Mouse (Mus musculus): ENCODE measurements around the gene Ms4a14. TPM values are rescaled to one million over a fixed set of nuclear protein-coding genes. Genes with fewer than 3 reads are reported as not detected.
"Not testable (repeated sequence)": the region's sequence is repeated elsewhere in the genome, so short reads cannot be mapped to it uniquely, and the experiment has no call there.

Ms4a14 gene
- total RNA-seq, 2 experiments from 2014 or later: 0.05 TPM; not detected in 1

GRCm38 (mm10) chr19:11263549-11263948, 50.7 kb downstream of the Ms4a14 start:
- DNase-seq (ENCODE audit: low spot score): no peak

GRCm38 (mm10) chr19:11262932-11263331, 51.3 kb downstream of the Ms4a14 start:
- not testable (repeated sequence) for DNase-seq (ENCODE audit: low spot score)

- DNase-seq (ENCODE audit: low spot score): no peak
Measured at GRCm38 (mm10) chr19:11261522-11261921, 52.7 kb downstream of the Ms4a14 start.

Other genes with a start within 250 kb of the Ms4a14 start
- under 1 TPM; 0.69 to 0.84 TPM for gene Ms4a8a, start 233.4 kb downstream of the Ms4a14 start, total RNA-seq (2021)
- not detected for gene 1700017D01Rik, start 183.6 kb downstream of the Ms4a14 start, total RNA-seq (2021)
- gene 1700025F22Rik, start 149.1 kb downstream of the Ms4a14 start, total RNA-seq (2021): not detected
- not detected for gene Ms4a13, start 117.7 kb downstream of the Ms4a14 start, total RNA-seq (2021)
- gene Ms4a12, start 82.0 kb downstream of the Ms4a14 start, total RNA-seq (2021): not detected
- gene Ms4a1, start 48.2 kb downstream of the Ms4a14 start, total RNA-seq (2021): under 1 TPM in 1 of 2 experiments, not detected in 1; 0.09 TPM
- gene Ms4a5, start 30.6 kb downstream of the Ms4a14 start, total RNA-seq (2021): not detected
- under 1 TPM; 0.32 to 0.76 TPM for gene Ms4a7, start 21.7 kb upstream of the Ms4a14 start, total RNA-seq (2021)
- 1 to 10 TPM; 1.9 TPM for gene Ms4a4a, start 61.1 kb upstream of the Ms4a14 start, total RNA-seq (2021)
- gene Ms4a4c, start 90.3 kb upstream of the Ms4a14 start, total RNA-seq (2021): not detected
- gene Ms4a4b, start 129.1 kb upstream of the Ms4a14 start, total RNA-seq (2021): not detected
- 1 to 10 TPM; 1.7 to 2.2 TPM for gene Ms4a6c, start 154.9 kb upstream of the Ms4a14 start, total RNA-seq (2021)
- gene Gm8369, start 171.5 kb upstream of the Ms4a14 start, total RNA-seq (2021): not detected
- gene Ms4a6b, start 202.1 kb upstream of the Ms4a14 start, total RNA-seq (2021): 1 to 10 TPM; 1.7 to 3.0 TPM
- 1 to 10 TPM; 2.5 to 3.6 TPM for gene Ms4a4d, start 222.3 kb upstream of the Ms4a14 start, total RNA-seq (2021)

Data from gastrocnemius, adult 18-20 months (tissue).